Mouse (Mus musculus) mouse trophoblast stem cell (cell line): ENCODE data around the gene Srcin1.

Source experiments
- in situ Hi-C, 2 experiments: fragments of 300-500 bp; cut with MseI, MboI; formaldehyde crosslinking; loops; 2 replicates in 1 of 2; 3 replicates in 1 of 2; pipeline ENCODE4 v1.15.1; 2025

The Srcin1 gene

DNA sequence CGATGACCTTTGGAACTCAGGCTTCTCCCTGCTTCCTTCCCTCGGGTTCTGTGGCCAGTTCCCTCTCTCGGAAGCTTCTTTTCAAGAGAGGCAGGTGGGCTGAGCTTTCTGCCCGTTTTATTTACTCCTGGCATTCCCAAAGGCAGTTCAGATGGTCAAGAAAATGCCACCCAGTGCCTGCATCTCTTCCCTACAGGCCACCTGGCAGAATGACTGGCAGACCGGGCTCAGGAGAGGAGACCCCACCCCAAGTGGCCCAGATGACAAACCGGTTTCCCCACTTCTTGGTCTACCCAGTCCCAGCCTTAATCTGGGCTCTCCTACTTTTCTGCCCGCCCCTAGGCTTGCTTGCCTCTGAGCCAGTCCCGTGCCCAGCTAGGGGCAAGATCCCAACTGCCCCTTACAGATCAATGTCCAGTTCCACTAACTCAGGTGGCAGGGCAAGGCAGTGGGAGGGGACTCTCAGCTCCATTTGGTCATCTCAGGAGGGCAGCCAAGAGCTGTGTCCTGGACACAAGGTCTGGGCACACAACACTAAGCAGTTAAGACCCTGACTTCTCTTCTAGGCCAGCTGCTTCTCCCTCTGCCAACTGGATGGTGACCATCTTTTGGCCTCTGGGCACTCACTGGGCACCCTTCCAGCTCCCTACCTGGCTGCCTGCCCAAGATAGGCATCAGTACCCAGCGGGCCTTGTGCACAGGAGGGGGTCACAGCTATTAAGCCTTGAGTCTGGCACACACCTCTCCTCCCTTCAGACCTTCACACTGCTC, at the start of gene Srcin1:
TSS of gene Srcin1 (minus strand) at position 51 of the 771 bp plus-strand sequence.
- in situ Hi-C loops = no loop called here

DNA sequence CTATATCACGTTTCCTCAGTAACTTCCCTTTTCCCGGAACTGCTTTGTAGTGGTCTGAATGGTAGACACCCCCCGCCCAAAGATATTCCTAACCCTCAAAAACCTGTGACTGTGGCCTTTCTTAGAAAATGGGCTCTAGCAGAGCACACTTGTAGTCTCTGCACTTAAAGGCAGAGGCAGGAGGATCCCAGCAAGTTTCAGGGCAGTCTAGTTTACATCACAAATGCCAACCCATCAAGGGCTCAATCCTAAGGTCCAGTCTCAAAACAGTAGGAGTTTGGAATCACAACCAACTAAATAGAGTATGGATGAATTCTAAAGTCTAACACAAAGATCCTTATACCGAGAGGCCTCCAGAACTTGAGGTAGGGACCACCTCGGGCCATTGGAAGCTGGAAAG, 49.6 kb upstream of the Srcin1 start:
- in situ Hi-C loops = no loop called here

DNA sequence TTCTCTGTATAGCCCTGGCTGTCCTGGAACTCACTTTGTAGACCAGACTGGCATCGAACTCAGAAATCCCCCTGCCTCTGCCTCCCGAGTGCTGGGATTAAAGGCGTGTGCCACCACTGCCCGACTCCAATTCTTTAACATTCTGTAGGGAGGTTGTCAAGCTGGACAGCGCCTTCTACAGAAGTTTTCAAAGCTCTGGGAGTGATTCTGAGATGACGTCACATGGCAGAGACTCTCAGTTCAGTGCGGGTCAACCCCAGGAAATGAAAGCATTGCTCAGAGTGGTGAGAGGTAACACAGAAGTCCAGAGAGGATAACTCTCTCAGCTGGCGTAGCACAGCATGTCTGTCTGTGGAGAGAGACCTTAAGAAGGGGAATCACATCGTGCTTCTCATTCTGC, 47.2 kb upstream of the Srcin1 start:
- in situ Hi-C loops = no loop called here

DNA sequence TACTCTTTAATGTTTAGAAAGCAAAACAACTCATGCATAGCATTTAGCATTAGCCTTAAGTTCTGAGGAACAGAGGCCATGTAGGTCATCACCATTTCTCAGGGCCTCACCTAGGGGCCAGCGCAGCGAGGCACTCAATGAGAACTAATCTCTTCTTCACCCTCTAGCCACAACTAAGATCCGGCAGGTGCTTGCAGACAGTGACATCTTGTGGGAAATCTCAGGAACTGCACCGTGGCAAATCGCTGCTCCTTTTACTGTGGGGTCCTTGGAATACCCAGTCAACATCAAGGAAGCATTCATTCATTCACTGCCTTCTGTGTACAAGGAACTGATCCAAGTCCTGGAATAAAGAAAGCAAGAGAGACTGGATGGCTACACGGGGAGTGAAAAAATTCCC, 46.5 kb upstream of the Srcin1 start:
- in situ Hi-C loops = no loop called here

DNA sequence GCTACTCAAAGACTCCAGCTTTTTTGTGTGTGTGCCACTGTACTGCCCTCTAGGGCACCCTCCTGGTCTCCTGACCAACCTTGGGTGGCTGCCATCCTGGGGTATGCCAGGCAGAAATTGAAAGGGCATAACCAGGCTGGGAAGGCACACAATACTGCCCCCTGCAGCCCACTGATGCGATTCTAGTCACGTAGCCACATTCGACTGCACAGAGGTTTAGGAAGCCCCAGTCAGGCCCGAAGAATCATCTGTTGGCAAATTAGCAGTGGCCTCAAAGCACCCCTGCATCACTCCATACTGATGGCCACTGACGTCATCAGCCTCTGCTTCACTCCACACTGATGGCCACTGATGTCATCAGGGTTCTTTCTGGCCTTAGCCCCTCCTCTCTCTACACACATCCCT, 43.4 kb upstream of the Srcin1 start:
- in situ Hi-C loops = no loop called here

DNA sequence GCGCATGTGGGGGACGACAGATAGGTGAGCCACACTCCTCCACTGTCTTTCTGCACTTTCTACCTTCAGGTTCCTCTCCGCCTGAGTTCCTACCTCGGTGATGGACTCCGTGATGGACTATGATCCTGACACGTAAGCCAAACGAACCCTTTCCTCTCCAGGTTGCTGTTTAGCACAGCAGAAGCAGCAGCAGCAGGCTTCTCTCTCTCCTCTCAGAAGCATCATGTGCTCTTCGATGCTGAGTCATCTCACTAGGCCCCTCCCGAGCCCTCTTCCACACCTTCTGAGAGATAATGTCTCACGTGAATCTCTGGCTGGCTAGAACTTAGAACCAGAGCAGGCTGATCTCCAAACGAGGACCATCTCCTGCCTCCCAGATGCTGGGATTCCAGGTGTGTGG, 42.4 kb upstream of the Srcin1 start:
- in situ Hi-C loops = no loop called here

DNA sequence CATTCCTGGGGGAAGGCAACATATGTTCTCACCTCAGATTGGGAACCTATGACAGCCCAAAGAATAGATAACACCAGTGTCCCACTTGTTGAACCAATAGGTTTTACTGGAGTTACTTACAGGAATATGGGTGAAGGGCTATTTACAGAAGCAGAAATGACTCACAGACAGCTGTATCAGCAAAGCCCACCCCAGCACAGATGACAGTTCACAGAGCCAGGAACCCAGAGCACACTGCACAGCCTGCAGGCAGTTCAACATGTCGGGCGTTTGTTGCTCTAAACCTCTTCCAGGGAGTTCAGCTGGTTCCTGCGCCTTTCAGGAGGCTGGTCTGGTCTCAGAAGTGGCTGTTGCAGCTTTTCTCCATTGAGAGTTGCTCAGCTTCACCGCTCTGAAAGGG, 39.3 kb upstream of the Srcin1 start:
- in situ Hi-C loops = no loop called here

DNA sequence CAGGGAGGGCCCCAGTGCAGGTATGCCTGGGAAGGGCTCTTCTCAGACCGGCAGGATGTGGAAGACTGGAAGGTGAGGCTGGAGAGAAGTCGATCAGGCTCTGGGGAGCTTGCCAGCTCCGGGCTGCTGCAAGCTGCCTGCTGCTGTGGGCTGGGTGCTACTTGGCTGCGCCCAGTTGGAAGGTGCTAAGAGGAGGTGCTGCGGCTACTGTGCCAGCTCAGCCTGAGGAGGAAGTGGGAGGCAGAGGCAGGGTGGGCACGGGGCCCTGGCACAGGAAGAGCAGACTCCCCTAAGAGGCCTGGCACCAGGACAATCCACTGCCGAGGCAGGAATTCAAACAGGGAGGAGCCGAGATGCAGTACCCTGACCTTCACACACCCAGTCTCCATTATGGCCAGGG, 35.1 kb upstream of the Srcin1 start:
- in situ Hi-C loops = no loop called here

DNA sequence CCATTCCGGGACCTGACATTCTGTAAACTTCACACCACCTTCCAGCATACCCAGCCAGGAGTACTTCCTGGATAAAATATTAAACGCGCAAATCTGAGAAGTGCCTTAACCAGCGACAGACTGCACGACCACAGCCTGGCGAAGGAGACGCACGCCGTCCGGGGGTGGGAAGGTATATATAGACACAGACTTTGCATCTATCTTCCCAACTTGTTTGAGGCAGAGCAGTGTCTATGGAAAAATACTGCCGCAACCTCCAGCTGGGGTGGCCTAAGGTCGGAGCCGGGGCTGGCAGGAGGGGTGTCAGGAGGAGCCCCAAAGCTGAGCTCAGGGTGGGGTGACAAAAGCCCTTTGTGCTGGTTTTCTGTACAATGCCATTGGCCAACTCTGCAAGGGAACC, 33.8 kb upstream of the Srcin1 start:
- in situ Hi-C loops = no loop called here

DNA sequence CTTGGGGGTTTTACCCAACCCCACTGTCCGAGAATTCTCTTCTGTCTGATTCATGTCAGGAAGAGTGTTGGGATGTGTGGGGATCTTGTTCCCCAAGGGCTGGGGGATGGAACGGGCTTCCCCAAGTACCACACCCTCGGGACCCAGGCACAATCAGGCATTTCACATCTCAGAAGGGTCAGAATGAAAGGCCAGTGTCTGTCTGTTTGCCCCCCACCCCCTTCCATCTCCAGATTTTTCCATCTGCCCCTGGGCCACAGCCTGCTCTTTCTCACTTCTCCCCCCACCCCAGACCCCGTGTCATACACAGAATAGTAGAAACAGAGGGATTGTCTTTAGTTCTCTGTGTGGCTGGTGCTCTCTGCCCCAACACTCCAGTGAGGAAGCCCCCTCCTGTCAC, 32.9 kb upstream of the Srcin1 start:
- in situ Hi-C loops = no loop called here

DNA sequence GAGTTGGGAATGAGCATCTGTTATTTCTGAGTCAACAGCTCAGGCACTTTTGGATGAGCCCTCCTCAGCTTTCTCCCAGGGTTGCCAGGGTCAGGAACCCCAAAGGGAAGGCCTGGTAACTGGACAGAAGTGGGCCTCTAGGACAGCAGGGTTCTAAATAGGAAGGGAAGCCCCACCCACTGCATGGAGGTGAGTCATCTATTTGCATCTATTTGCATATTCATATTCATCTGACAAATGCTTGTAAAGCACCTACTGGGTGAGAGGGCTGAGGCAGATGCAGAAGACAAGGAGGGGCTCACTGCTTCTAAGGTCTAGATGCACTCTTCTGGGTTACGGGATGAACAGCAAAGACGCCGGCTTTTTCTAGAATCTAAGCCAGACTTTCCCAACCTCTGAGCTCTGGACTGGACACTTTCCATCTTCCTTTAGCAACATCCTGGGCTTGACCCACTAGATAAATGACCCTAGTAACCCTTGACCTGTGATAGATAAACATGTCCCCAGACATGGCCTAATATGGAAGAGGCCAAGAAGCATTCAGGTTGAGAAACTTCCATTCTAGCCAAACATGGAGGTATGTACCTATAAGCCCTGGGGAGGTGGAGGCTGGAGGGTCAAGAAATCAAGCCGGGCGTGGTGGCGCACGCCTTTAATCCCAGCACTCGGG, 31.2 kb upstream of the Srcin1 start:
- in situ Hi-C loops = no loop called here

DNA sequence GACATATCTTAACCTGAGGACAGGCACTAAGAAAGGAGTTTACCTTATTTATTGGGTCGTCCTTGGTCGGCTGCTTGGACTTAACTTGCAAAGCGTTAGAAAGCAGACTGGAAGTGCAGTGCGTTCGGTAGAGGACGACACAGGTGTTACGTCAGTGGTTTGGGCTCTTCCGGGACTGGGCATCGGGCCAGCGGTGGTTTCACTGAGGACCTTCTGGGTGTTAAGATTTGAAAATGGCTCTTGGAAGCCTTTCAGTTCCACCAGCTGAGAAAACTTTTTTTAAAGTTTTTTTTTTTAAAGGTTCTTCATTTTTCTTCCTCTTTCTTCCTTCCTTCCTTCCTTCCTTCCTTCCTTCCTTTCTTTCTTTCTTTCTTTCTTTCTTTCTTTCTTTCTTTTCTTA, 27.9 kb upstream of the Srcin1 start:
- in situ Hi-C loops = no loop called here

DNA sequence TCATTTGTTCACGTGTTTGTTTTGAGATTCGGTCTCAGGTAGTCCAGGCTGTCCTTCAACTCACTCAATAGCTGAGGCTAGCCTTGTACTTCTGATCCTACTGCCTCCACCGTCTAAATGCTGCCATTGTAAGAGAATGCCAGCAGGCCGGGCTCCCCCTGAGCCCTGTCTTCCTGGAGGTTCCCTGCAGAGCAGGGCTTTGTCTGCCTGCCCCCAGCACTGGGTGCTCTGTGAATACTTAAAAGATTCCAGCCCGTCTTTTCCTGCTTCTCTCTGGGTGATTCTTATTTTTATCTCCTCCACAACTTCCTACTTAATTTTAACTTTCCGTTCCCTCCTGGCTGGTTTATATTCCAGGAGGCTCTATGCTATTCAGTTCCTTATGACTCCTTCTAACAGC, 26.2 kb upstream of the Srcin1 start:
- in situ Hi-C loops = no loop called here

DNA sequence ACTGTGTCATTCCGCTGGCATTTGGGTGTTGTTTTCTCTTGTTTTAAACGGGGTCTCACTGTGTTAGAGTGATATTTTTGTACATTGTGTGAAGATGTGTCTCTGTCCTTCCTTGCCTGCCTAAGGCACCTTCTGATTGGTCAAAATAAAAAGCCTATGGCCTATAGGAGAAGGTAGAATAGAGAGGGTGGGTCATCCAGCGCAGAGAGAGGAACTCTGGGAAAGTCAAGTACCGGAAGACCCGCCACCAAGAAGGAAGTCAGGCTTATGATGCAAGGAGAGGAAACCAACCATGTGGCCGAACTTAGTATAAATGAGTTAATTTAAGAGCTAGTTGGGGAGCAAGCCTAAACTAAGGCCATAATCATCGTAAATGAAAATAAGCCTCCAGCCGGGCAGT, 23.1 kb upstream of the Srcin1 start:
- in situ Hi-C loops = no loop called here

DNA sequence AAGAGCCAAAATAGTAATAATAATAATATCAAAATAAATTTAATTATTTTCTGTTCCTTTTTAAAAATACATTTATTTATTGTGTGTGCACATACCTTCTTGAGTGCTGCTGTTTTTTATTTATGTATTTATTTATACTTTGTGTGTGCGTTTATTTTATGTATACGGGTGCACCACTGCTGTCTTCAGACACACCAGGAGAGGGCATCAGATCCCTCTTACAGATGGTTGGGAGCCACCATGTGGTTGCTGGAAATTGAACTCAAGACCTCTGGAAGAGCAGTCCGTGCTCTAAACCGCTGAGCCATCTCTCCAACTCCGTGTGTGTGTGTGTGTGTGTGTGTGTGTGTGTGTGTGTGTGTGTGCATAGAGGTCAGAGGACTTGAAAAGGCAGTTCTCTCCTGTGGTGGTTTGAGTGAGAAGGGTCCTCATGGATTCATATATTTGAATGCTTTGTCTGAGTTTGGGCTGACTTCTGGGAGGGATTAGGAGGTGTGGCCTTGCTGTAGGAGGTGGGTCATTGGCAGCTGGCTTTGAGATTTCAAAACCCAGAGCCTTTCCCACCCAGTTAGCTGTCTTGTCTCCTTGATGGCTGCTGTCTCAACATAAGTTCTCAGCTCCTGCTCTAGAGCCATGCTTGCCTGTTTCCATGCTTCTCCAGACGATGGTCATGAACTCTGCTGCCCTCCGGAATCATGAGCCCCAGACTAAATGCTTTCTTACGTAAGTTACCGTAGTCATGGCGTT, 22.1 kb upstream of the Srcin1 start:
- in situ Hi-C loops = no loop called here

DNA sequence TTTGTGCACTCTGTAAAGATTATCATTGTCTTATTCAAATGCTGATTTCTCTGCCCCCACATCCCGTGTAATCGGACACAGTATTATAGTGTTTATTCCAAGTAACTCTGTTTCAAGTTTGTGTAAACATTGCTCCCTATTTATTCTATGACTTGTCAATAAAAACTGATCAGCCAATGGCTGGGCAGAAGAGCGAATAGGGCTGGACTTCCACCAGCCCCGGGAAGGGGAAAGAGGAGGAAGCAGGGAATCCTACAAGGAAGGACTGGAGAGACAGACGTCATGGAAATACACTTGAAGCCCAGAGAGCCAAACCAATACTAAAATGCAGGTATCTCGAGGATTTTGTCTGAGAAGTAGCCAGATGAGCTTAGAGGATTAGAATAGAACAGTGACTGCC, 18.1 kb upstream of the Srcin1 start:
- in situ Hi-C loops = no loop called here

DNA sequence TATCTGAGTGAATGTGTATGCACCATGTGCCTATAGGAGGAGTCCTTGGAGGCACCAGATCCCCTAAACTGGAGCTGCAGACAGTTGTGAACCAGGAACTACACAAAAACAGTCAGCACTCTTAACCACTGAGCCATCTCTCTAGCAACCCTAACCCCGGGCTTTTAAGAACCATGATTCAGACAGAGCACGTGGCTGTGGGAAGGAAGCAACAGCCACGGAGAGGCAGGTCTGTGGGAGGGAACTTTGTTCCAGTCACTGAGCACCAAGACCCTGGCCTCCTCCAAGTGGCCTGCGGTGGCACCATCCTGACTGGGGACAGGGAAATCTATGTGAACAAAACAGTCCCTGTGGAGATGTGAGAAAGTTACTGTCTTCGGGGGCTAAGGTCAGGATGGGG, 15.9 kb upstream of the Srcin1 start:
- in situ Hi-C loops = no loop called here

DNA sequence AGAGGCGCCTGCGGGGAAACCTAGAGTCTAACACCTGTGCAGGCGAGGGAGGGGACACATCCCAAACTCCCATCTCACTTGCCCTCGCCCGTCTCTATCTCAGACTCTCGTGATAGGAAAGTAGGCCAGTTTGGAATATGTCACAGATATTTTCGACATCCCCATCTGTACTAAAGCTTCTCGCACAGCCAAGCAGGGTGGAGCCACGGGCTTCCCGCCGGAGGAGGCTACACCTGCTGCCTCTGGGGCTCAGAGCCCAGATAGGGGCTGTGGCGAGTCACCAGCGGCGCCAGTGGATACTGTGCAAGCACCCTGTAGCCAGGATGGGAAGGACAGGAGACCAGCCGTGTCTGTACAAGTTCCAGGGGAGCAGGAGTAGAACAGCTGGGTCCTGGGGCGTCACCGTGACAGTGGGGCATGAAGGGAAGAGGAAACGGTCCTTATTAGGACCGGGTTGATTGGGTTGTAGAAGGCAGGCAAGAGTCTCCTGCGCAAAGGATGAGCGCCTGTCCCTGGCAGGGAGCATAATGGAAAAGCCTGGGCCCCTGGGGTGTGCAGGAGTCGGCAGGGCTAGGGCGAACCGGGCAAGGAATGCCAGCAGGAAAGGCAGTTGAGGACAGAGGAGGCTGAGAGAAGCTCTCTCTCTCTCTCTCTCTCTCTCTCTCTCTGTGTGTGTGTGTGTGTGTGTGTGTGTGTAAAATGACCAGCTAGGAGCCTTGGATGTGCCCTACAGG, 14.4 kb upstream of the Srcin1 start:
- in situ Hi-C loops = no loop called here

DNA sequence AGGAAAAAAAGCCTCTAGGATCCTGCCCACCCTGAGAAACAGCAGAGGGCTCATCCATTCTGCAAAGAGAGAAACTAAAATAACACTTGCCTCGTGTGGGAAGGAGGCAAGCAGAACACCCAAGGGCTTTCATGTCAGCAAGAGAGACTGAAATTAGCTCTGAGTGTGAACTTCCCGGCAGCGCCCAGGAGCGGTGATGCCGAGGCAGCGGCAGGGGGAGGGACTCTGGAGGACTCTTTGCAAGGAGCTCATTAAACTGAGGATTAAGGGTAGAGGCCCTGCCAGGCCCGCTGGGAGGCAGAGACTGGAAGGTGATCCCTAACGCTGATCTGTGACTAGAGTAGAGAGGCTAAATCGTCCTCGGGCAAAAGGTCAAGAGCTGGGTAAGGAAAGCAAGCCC, 13.2 kb upstream of the Srcin1 start:
- in situ Hi-C loops = no loop called here

DNA sequence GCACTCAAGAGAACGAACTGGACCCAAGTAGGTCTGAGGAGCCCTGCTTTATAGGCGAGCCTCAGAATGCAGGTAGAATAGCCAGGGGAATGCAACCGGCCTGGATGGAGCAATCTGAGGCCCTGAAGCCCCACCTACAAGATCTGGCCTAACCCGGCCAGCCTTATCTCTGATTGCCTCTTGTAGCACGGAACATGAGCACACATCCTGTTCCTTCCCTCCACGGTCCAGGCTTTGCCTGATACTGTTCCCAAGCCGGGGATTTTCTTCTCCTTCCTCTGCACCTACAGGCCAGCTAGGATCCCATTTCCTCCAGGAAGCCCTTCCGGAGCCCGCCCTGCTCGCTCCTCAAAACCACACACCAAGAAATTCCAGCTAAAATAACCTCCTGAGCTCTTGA, 9.9 kb upstream of the Srcin1 start:
- in situ Hi-C loops = no loop called here

DNA sequence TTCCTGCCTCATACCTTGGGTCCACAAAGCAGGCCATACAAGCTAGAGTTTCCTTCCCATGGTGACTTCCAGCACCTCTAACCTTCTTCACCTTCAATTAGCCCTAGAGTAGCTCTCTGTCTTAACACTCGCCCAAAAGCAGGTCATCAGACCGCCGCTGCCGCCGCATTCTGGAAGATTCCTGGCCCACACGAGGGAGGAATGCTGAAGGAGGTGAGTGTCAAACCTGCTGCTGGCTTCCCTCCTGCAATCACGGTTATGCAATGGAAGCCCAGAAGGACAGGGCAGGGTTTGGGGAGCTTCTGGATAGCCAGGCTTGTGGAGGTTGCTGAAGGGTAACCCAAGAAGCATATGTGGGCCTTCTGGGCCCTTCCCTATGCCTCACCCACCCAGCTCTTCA, 8.5 kb upstream of the Srcin1 start:
- in situ Hi-C loops = no loop called here
